Mouse (Mus musculus) cerebellum, adult 11-12 months (tissue): ENCODE results near the gene St3gal3.
A peak's percentile ranks its signal among the peaks of the same experiment; 100 is the strongest.

Experiments used
- DNase-seq: peaks from one replicate; pipeline ENCODE4 v3.0.0; 2022

Gene St3gal3

DNA sequence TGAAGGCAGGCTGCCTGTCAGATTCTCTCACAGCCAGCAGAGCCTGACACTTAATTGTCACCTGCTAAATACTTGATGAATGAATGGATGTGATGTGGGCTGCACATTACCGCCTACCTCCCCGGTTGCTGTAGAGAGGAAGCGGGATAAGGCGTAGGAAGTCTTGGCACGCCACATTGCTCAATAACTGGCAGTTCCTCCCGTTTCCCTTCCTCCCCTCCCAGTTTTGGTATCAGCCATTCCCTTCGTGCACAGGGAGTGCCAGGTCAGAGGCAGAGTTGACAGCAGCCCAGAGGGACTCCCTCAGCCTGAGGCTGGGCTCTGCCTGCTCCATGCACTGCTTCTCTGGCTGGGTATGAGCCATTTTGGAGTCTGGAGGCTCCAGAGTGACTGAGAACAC lies 152.0 kb downstream of the St3gal3 start:
- DNase-seq, result no peak

DNA sequence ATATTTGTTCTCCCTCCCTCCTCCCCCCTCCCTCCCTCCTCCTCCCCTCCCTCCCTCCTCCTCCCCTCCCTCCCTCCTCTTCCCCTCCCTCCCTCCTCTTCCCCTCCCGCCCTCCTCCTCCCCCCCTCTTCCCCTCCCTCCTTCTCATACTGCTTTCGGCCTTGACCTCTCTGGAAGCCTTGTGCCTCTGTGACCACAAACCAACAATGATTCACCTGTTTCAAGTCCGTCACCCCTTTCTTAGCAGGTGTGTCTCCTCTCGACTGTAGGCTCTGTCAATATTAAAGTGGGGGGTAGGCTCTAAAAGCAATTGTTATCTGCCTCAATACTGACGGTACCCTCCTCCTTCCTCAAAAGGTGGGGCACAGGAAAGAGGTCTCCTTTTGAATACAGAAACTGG lies 153.2 kb downstream of the St3gal3 start:
- no peak for DNase-seq

DNA sequence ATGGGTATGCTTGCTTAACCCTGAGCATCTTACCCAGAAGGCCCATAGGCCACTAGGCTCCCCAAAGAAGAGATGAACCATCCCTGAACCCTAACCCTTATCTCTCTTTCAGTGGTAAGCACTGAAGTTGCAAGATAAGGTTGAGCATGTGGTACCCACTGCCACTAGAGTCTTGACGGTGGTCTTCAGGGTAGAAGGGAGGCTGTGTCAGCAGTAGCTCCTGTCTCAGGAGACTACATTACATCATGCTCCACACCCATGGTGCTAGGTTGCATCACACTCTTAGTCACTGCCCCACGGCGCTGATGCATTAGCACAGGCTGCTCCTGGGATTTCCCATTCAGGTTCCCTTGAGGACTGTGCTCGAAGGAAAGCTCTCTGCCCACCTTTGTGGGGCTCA lies 154.6 kb downstream of the St3gal3 start:
- no peak for DNase-seq

DNA sequence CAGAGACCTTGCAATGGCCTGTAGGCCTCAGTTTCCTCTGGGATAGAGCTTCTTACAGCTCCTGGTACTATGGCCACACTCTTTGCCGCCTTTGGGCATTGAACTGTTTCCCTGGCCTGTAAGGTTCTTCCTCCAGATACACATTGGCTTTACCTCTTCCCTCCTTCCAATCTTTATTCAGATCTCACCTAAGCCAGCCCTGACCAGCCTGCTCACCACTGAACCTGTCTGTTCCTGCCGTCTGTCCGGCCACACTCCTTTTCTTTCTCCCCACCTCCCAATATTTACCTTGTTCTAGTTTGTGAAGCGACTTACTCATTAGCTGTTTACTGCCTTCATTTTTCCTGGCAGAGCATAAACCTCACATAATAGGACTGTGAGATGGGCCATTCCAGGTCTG lies 155.5 kb downstream of the St3gal3 start:
- no peak for DNase-seq

DNA sequence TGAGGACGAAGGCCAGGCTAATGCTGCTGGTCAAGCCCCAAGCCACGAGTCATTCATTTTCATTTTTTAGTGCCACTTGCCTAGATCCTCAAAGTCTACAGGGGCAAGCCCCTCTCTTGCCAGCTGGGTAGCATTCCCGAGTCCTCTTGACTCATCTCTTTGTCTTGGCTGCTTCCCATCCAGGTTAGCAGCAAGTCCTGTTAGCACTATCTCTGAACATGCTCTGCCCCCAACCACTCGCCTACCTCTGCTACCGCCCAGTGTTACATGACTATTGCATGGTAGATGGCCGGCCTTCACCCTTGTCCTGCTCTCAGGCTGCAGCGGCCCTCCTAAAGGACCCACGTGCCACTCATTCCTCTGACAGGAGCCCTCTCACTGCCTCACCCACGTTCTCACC lies 156.4 kb downstream of the St3gal3 start:
- DNase-seq, result no peak

DNA sequence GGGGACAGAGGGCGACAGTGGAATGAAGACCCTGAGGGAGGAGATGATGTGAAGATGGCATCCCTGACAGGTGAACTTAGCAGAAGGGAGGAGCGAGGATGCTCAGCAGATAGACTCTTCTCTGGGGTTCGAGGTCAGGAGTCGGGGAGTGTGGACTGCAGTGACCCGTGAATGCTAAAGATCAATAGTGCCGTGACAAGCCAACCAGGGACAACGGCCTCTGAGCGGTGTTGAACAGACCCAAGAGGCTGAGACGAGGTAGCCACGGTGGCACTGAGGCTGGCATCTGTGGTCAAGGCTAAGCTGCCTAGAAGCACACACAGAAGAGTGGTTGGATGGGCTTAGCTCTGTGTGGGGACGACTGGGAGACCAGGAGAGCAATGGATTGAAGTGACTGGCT lies 156.9 kb downstream of the St3gal3 start:
- no peak for DNase-seq

DNA sequence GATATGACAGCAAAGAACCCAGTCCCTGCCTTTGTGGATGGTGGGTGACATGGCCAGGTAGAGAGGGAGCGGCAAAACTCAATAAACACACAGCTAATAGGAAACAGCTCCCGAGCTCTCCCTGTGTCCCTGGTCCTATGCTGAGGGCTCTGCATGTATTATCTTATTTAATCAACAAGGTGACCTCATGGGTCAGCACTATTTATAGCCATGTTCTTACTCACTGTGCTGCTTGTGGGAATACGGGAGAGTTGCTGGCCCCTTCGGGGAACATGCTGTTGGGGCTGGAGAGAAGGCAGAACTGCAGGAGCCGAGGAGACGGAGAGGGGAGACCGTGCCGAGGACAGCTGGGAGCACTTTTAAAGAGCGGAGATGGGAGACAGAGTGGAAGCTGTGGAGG lies 157.3 kb downstream of the St3gal3 start:
- no peak for DNase-seq

DNA sequence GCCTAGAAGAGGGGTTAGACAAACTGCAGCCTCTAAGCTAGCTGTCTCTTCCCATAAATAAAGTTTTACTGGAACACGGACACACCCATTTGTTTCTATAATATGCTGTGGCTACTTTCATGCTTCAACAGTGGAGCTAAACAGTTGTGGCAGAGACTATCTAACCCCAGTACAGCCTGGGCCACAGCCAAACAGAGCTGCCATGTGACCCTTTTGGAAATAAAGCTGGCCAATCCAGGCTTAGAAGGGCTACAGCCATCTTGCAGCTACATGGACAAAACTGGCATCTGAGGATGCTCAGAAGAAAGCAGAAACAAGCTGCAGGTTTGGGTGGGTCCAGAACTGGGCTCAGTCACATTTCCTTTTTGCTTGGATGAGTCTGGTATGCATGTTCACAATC lies 158.9 kb downstream of the St3gal3 start:
- DNase-seq, result no peak

DNA sequence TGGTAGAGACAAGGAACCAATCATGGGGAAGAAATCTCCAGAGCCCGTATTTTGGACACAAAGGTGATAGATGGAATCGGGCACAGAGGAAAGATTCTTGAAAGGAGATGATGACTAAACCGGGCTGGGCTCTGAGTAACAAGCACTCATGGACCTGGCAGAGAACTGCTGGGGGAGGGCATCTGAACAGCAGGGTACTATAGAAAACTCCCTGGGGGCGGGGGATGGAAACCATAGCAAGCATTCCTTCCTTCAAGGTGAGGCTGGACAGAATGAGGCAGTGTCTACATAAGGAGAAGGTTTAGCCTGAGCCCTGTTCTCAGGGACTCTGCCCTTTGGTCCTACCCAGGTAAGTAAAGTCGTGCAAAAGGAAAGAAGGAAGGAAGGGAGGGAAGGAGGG lies 160.0 kb downstream of the St3gal3 start:
- DNase-seq, result no peak

DNA sequence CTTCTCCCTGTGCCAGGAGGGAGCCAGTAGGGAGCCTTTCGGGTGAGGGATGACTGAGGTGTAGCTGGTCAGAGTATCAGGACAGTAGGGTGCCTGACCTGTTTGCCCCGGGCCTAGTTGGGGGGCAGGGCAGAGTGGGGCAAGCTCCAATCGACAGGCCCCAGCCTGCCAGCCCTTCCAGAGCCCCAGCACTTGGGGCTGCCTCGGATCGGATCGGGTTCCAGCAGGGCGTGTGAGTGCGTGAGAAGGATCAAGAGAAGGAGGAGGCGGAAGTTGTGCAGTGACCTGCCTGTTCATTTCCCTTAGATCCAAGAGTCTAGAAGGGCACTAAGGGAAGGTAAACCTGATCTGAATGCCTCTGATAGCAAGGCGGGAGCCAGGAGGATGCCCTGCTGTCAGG lies 161.7 kb downstream of the St3gal3 start:
- no peak for DNase-seq

DNA sequence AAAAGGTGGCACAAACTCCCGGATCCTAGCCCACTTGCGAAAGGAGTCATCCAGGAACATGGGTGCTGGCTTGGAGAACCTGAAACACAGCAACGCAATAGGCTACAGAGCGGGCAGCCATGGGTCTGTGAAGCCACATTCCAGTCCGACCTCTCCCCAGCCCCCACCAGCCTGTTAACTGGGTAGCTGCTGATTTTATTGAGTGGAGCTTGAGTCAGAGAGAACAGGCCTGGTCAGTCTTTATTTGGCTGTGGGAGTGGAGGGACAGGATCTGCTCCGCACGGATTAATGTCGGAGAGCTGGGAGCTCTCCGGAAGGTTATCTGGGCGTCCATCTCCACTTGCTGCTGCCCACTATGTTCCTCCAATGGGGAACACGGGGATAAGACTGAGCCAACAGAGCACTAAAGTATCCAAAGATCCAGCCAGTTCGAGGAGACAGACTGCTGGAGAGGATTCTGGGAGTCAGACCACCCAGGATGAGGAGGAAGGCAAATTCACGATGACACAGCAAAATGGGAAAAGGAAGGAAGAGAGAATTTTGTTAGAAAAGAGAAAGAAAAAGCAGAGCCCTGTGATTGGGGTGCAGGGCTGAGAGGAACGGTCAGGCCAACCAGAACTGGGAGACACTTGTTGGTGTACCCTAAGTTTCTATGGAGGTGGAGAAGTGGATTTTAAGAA lies 170.2 kb downstream of the St3gal3 start:
- DNase-seq, result no peak

DNA sequence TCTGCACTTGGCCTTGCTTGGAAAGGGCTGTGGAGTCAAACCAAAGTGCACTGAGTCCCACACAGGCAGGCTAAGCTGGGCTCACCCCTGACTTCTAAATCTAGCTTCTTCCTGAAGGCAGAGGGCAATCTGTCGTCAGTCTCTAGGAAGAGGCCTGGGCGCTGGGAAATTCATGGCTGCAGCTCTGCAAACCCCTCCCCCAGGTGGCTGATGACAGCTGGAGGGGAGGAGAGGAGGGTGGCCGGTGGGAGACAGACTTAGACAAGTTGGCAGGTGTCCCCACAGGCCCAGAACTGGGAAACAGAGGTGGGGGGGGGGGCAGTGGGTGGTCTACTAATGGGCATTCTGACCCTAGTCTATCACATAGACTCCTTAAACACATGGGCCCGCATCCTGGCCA lies 177.2 kb downstream of the St3gal3 start:
- DNase-seq, result no peak

DNA sequence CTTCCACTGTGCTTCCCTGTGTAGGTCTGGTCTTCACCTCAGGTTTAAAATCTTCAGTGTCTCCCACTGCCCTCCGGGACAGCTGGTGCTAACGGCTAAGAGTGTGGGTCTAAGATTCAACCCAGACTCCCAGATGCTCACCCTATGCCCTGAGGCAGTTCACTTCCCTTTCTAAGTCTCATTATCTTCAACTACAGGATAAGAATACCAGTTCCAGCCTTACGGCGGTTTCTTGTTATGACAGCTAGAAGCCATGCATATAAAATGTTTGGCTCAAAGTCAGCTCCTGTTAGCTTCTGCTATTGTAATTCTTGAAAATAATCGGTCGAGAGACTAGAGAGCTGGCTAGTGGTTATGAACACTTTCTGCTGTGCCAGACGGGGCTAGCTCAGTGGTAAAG lies 187.2 kb downstream of the St3gal3 start:
- DNase-seq, result no peak

DNA sequence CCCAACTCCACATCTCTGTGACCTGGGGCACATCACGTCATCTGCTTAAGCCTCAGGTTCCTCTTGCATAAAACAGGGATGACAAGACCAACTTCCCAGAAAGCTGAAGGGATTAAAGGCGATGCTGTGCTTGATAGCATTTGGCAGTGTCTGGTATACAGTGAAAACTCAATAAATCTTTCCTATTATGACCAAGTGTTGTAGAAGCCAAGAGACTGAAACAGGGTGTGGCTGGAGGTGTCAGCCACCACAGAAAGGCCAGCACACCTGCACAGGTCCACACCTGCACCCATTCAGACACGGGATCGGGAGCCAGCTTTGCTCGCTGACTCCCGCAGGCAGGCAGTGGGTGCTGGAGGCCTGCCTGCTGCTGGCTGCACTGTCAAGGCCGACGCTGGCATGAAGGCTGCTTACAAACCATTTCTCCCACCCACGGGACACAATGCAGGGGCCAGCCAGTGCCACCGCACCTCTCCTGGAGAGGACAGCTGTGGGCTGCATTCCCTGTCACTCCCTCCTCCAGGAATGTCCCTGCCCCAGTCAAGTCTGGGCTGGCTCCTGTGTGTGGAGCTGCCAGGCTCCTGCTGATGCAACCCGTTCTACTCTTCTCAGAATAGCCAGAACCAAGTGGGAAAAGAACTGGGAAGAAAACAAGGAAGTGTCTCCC lies 187.9 kb downstream of the St3gal3 start:
- no peak for DNase-seq

DNA sequence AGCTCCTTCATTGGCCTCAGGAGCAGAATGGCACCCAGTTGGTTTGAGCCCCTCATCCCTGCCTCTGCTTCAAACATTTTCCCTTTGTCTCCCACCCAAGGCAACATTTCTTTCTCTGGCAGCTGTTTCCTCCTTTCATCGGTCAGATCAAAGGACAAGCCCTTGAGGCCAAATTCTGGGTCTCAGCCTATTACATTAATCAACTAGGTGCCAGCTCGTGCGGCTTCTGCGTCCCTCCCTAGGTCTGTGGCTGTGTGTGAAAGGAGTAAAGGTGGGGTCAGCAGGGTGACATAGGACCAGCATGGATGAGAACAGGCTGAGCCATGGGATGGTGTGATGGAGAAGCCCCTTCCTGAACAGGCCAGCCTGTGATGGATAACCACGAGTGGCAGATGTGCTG lies 191.4 kb downstream of the St3gal3 start:
- DNase-seq, result no peak

DNA sequence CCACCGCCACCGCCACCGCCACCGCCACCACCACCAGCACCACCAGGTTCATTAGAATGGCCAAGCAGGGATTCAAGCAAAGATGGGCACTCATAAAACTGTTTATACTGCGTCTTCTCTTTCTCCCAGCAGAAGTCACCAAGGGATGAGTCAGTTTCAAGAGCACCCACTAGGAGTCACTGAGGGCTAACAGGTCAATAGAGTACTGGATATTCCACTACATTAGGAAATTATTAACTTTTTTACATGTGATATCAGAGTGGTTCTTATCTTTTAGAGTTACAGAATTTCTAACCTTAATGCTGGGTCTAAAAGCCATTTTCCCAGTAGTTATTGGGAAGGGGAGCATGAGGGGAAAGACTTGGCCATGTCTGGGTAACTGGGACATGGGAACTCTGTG lies 197.8 kb downstream of the St3gal3 start:
- no peak for DNase-seq

DNA sequence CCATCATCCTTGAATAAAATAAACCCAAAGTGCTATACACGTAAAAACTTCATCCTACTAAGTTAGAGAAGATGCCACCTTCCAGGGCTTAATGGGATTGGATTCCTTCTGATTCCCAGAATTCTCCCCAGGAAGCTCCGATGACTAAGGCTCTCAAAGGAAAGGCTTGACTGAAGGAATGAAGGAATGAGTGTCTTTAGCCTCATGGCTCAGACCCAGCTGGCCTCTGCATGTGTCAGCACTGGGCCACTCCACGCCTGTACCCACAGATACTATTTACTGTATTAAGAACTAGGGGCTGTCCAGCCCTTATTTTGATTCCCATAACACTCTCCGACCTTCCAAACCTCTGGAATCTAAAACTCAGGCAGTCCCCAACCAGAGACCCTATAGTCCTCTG lies 200.6 kb downstream of the St3gal3 start:
- DNase-seq, result no peak

DNA sequence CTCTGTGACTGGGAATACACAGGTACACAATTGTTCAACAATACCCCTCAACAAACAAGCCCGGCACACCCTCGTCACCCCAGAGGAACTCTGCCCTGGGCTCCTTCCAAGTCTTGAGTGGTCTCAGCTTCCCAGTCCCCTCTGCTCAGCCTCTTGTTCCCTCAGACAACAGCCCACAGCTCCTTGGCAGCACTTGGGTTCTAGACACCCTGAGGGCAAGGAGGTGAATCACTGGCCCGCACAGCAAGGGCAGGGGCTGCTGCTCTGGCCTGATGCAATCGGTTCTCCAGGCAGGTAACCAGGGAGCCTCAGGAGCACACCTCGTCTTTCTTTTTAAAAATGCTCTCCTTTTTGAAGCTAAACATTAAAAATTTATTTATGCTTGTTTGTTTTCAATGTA lies 201.5 kb downstream of the St3gal3 start:
- no peak for DNase-seq

DNA sequence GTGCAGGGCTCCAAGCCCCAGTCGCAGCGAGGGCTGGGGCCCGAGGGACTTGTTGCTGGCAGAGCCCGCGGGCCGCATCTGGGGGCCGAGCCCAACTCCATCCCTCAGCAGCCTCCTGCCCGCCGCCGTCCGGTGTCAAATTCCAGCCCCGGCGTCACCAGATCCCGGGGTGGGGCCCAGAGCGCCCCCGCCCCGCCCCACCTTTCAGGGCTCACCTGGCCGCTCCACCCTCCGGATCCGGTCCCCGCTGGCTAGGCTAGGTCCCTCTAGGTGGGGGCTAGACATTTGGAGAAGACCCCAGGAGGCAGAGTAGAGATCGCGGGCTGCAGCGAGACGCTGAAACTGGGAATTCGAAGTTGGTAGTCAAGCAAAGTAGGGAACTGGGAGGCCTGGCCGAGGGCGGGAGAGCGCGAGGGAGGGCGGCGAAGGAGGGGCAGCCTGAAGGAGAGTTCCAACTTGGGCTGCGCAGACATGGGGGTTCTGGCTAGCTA lies 205.3 kb downstream of the St3gal3 start, which contains the start of gene Artn:
TSS of gene Artn (minus strand) at position 373 of the 491 bp plus-strand sequence.
- DNase-seq, result peak; percentile 30

DNA sequence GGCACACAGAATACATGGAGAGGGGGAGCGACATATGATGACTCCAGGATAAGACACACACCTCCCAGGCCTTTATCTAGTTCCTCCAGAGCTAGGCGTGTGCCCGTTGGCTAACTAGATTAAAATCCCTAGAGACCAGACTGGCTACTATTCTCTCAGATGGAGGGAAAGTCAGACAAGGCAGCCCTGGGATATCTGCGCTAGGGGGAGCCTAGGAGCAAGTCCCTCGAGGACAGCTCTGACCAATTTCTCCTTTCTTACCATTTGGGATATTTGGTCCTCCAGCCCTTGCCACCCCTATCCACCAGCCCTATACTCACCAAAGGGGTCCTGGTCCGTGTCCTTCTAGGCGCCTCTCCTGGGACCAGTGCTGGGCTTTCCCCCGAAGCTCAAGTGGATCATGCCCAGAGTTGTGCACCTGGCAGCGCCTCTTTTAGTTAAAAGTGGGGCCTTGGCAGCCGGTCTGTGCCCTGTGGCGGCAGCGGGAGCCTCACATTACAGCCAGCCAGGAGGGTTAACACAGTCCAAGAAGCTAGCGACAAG lies 205.9 kb downstream of the St3gal3 start:
- peak; percentile 45 for DNase-seq

DNA sequence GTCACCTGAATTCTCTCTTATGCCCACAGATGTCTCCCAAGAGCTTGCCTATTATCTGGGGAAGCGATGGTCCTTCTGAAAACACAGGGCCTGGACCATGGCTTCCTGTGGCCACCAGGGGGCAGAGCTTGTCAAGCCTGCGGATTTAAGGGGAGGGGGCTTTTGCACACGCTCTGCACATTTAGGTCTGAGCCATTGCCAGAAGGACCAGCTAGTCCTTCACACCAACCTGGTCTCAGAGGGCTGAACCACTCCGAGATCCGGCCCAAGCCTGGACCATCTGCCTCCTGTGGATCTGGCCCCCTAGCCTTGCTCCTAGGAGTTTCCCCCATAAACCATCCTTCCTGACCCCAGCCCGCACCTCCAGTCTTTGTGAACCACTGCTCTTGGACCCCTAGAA lies 206.5 kb downstream of the St3gal3 start:
- DNase-seq, result peak; percentile 38

DNA sequence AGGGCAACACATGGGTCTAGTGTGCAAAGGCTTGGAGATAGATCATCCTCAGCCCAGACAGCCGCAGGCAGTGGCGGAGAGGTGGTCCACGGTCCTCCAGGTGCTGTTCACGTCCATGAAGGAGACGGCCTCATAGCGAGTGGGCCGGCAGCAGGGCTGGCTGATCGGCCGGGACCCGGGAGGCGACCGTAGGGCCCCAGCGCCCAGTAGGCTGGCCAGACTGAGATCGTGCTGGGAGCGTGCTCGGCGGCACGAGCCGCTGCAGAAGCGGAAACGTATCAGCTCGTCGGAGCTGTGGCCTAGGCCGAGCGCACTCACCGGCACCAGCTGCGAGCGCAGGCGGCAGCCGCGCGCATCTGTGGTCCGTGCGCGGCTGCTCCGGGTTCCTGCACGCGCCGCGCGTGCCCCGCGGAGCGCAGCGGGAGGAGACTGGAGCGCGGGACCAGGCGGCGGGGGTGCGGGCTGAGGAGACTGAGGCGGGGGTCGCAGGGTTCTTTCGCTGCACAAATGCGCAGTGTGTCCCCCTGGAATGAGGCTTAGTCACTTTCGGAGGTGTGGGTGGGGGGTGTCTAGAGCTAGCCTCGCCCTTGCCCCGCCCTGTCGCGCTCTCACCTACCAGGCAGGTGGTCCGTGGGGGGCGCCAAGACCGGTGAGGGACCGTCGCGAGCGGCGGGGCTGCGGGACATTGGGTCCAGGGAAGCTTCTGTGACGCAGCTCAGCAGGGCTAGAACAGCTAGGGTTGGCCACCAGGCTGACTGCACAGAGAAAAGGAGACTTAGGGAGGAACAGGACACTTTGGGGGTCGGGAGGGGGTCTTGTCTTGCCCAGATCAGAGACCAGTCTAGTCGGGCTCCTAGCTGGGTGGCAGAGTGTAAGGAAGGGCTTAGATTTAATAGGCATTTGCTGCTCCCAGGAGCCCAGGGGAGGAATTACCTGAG lies 207.9 kb downstream of the St3gal3 start:
- DNase-seq, result peak; percentile 57

DNA sequence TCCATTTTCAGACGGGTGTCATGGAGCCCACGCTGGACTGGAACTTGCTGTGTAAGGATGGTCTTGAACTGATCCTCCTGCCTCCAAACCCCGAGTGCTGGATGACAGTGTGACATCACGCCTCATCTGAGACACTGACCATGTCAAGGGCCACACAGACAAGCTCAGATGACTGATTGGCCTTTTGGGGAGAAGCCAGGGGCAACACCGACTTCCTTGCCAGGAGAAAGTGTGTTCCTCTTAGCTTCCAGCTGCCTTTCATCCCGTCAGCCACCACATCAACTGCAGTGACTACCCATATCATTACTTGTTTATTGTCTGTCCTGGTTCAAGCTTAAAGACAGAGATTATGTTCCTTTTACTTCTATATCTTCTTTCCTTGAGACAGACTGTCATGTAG lies 209.8 kb downstream of the St3gal3 start:
- DNase-seq, result no peak
